Mouse (Mus musculus) stomach, embryonic 16.5 days (tissue): ENCODE results near the gene Sema5b. TPM values are rescaled to one million over a fixed set of nuclear protein-coding genes. Genes with fewer than 3 reads are reported as not detected.

Experiments
- ATAC-seq: fragments of 200-750 bp; cut with Nextera tagmentation; 2 replicates; pipeline ENCODE4 v1.8.0; 2017; ENCODE audit warnings: moderate number of reproducible peaks, moderate TSS enrichment; ENCODE audit not compliant: insufficient read depth, low FRiP score
- H3K27ac ChIP-seq: fragments of 300-500 bp; sonication (generic); 2 replicates; pipeline ENCODE4 v1.5.1; 2014; ENCODE audit warnings: low read length
- H3K27me3 ChIP-seq: fragments of 300-500 bp; sonication (generic); 2 replicates; pipeline ENCODE4 v1.6.1; 2014; ENCODE audit warnings: low read length, control low read depth, mixed read lengths; ENCODE audit not compliant: control insufficient read depth, insufficient read depth
- H3K36me3 ChIP-seq: fragments of 300-500 bp; sonication (generic); 2 replicates; pipeline ENCODE4 v1.6.1; 2014; ENCODE audit warnings: low read length; ENCODE audit not compliant: control insufficient read depth, insufficient read depth
- H3K4me1 ChIP-seq: fragments of 300-500 bp; sonication (generic); 2 replicates; pipeline ENCODE4 v1.6.1; 2014; ENCODE audit warnings: low read length, control low read depth, mixed read lengths; ENCODE audit not compliant: control insufficient read depth, insufficient read depth
- H3K4me2 ChIP-seq: fragments of 300-500 bp; sonication (generic); 2 replicates; pipeline ENCODE4 v1.6.1; 2014; ENCODE audit warnings: low read depth, low read length, mixed read lengths
- H3K4me3 ChIP-seq: fragments of 300-500 bp; sonication (generic); replicated peaks from 2 replicates; pipeline ENCODE4 v1.5.1; 2014; ENCODE audit warnings: mild to moderate bottlenecking, low read length
- H3K9ac ChIP-seq: fragments of 300-500 bp; sonication (generic); 2 replicates; pipeline ENCODE4 v1.6.1; 2014; ENCODE audit warnings: low read length
- H3K9me3 ChIP-seq: fragments of 300-500 bp; sonication (generic); replicated peaks from 2 replicates; pipeline ENCODE4 v1.6.1; 2016; ENCODE audit warnings: low read length, control low read depth; ENCODE audit not compliant: control insufficient read depth
- WGBS: fragments of 180-500 bp; shearing (Covaris S2); extraction: QIAGEN DNeasy Blood & Tissue Kit; methylation state at CpG from one replicate; pipeline ENCODE4 v1.1.7; 2014; 5-methylcytosine and 5-hydroxymethylcytosine counted together
- polyA plus RNA-seq: library from polyadenylated mRNA; unstranded; fragments of >200 nt; fragmentation: Nextera tagmentation; extraction: Ambion mirVana; gene quantifications from 2 replicates; pipeline ENCODE4 v1.2.1, GENCODE M21; 2015

The Sema5b gene
- polyA plus RNA-seq, 1 experiment from 2014 or later = 5.3 TPM

GRCm38 (mm10) chr16:35568225-35568880 is 27.4 kb downstream of the Sema5b start:
- Histone ChIP-seq H3K4me1 (no peaks in the 10 kb centered on the region), H3K27ac (no peak overlapping the region), H3K9ac (no peak overlapping the region), H3K4me3 (no peak overlapping the region), H3K4me2 (no peak overlapping the region), H3K9me3 (no peaks in the 10 kb centered on the region), H3K27me3 (no peaks in the 10 kb centered on the region), H3K36me3 (no peaks in the 10 kb centered on the region)
- 73% methylated on average over 15 of the region's 15 CpGs for WGBS
- no peak for ATAC-seq

- Histone ChIP-seq H3K9ac (no peak overlapping the region), H3K9me3 (no peaks in the 10 kb centered on the region), H3K27ac (no peak overlapping the region), H3K4me3 (no peak overlapping the region), H3K4me1 (no peaks in the 10 kb centered on the region), H3K27me3 (no peaks in the 10 kb centered on the region), H3K4me2 (no peak overlapping the region), H3K36me3 (no peaks in the 10 kb centered on the region)
- WGBS = 51% methylated on average over 2 of the region's 2 CpGs
- no peak for ATAC-seq
Observed at GRCm38 (mm10) chr16:35569347-35569746, 28.4 kb downstream of the Sema5b start.

GRCm38 (mm10) chr16:35569758-35570157 is 28.8 kb downstream of the Sema5b start:
- no peak overlapping the region for H3K9ac ChIP-seq
- no peak overlapping the region for H3K4me3 ChIP-seq
- H3K4me1 ChIP-seq = no peaks in the 10 kb centered on the region
- no peak overlapping the region for H3K27ac ChIP-seq
- H3K9me3 ChIP-seq = no peaks in the 10 kb centered on the region
- H3K36me3 ChIP-seq = no peaks in the 10 kb centered on the region
- no peaks in the 10 kb centered on the region for H3K27me3 ChIP-seq
- no peak for ATAC-seq
- H3K4me2 ChIP-seq = no peak overlapping the region
- WGBS = 49% methylated on average over 9 of the region's 9 CpGs

GRCm38 (mm10) chr16:35570627-35571026 is 29.7 kb downstream of the Sema5b start:
- Histone ChIP-seq H3K36me3 (no peaks in the 10 kb centered on the region), H3K4me2 (no peak overlapping the region), H3K9me3 (no peaks in the 10 kb centered on the region), H3K27me3 (no peaks in the 10 kb centered on the region), H3K9ac (no peak overlapping the region), H3K4me3 (no peak overlapping the region), H3K27ac (no peak overlapping the region), H3K4me1 (no peaks in the 10 kb centered on the region)
- 59% methylated on average over 12 of the region's 12 CpGs for WGBS
- no peak for ATAC-seq

GRCm38 (mm10) chr16:35573586-35573985 is 32.6 kb downstream of the Sema5b start:
- Histone ChIP-seq H3K4me1 (no peaks in the 10 kb centered on the region), H3K36me3 (no peaks in the 10 kb centered on the region)
- 89% methylated on average over 3 of the region's 3 CpGs for WGBS

GRCm38 (mm10) chr16:35577181-35577941 is 36.4 kb downstream of the Sema5b start:
- Histone ChIP-seq H3K4me2 (no peak overlapping the region), H3K27ac (no peak overlapping the region), H3K27me3 (no peaks in the 10 kb centered on the region), H3K4me1 (no peaks in the 10 kb centered on the region), H3K36me3 (no peaks in the 10 kb centered on the region), H3K9ac (no peak overlapping the region), H3K9me3 (no peaks in the 10 kb centered on the region), H3K4me3 (no peak overlapping the region)
- no peak for ATAC-seq
- WGBS = 84% methylated on average over 11 of the region's 11 CpGs

More at GRCm38 (mm10) chr16:35573586-35573985, 32.6 kb downstream of the Sema5b start:
- Histone ChIP-seq H3K4me2 (no peak overlapping the region), H3K27ac (no peak overlapping the region), H3K9me3 (no peaks in the 10 kb centered on the region), H3K27me3 (no peaks in the 10 kb centered on the region), H3K9ac (no peak overlapping the region), H3K4me3 (no peak overlapping the region)
- no peak for ATAC-seq

- Histone ChIP-seq H3K4me2 (no peak overlapping the region), H3K27ac (no peak overlapping the region), H3K4me1 (no peaks in the 10 kb centered on the region), H3K9me3 (no peaks in the 10 kb centered on the region), H3K36me3 (no peaks in the 10 kb centered on the region), H3K9ac (no peak overlapping the region), H3K4me3 (no peak overlapping the region), H3K27me3 (no peaks in the 10 kb centered on the region)
- no peak for ATAC-seq
- 74% methylated on average over 7 of the region's 7 CpGs for WGBS
Observed at GRCm38 (mm10) chr16:35581299-35581698, 40.4 kb downstream of the Sema5b start.

- H3K27ac ChIP-seq = no peak overlapping the region
- H3K27me3 ChIP-seq = 0 out of 2 replicates have a peak, but pooled peaks cover under 1% of the 10 kb centered on the region
- H3K4me3 ChIP-seq = no peak overlapping the region
- H3K9ac ChIP-seq = no peak overlapping the region
- H3K4me2 ChIP-seq = no peak overlapping the region
- H3K4me1 ChIP-seq = peaks cover 10% of the 10 kb centered on the region
- no peaks in the 10 kb centered on the region for H3K36me3 ChIP-seq
- WGBS = 63% methylated on average over 4 of the region's 4 CpGs
- no peaks in the 10 kb centered on the region for H3K9me3 ChIP-seq
- ATAC-seq = no peak
Observed at GRCm38 (mm10) chr16:35583551-35584080, 42.7 kb downstream of the Sema5b start.

GRCm38 (mm10) chr16:35585126-35585694 is 44.3 kb downstream of the Sema5b start:
- 79% methylated on average over 8 of the region's 8 CpGs for WGBS
- peak; percentile 47; the same call in 1 of the 2 replicates for ATAC-seq

More at GRCm38 (mm10) chr16:35585126-35585694, 44.3 kb downstream of the Sema5b start:
- Histone ChIP-seq H3K4me1 (peaks cover 10% of the 10 kb centered on the region), H3K27ac (no peak overlapping the region), H3K4me2 (no peak overlapping the region), H3K27me3 (0 out of 2 replicates have a peak, but pooled peaks cover 4% of the 10 kb centered on the region), H3K36me3 (no peaks in the 10 kb centered on the region), H3K4me3 (no peak overlapping the region), H3K9me3 (no peaks in the 10 kb centered on the region), H3K9ac (no peak overlapping the region)
